Mouse (Mus musculus): ENCODE measurements around the gene Smarcd3. TPM values are rescaled to one million over a fixed set of nuclear protein-coding genes. Genes with fewer than 3 reads are reported as not detected.
"Not testable (repeated sequence)": the region's sequence is repeated elsewhere in the genome, so short reads cannot be mapped to it uniquely, and the experiment has no call there.

Gene Smarcd3
- total RNA-seq, 2 experiments from 2014 or later = 172 to 203 TPM

GRCm38 (mm10) chr5:24575948-24576347 lies 48.3 kb downstream of the Smarcd3 start:
- H3K27ac ChIP-seq = no peak overlapping the region
- DNase-seq = no peak
- H3K4me3 ChIP-seq = peak overlapping the region; percentile 93
- no peak for TF ChIP-seq CTCF (IDR thresholded peaks at IDR 0.05)
- intact Hi-C loops (cut with DNase I) = loop anchor here (2.0 kb wide), 2 partner anchors 21 to 35 kb away; partner anchors contain the start of gene Asb10

GRCm38 (mm10) chr5:24556709-24557108 lies 67.5 kb downstream of the Smarcd3 start, which contains the start of gene 4931409K22Rik:
Gene 4931409K22Rik, minus strand, starts transcription at chr5:24556809.
- no peak within 1 kb of the TSS for H3K4me3 ChIP-seq
- intact Hi-C loops (cut with DNase I) = no loop called here
- H3K27ac ChIP-seq = no peak within 1 kb of the TSS
- DNase-seq = no peak
- no peak for TF ChIP-seq CTCF (IDR thresholded peaks at IDR 0.05)

DNA sequence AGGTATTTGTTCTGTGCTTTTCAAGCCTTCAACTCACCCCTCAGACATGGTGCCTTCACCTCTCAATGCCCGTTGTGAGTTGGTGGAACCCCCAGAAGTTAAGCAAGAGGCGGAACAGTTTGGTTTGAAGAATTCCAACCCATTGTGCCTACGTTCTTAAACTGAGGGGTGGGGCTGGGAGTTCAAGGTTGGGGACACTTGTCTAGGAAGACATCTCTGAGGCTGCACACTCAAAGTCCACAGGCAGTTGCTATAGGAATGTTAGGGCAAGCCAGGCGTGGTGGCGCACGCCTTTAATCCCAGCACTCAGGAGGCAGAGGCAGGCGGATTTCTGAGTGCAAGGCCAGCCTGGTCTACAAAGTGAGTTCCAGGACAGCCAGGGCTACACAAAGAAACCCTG lies 68.9 kb downstream of the Smarcd3 start:
- DNase-seq; H3K4me3 ChIP-seq; intact Hi-C loops (cut with DNase I); H3K27ac ChIP-seq: not testable (repeated sequence)

DNA sequence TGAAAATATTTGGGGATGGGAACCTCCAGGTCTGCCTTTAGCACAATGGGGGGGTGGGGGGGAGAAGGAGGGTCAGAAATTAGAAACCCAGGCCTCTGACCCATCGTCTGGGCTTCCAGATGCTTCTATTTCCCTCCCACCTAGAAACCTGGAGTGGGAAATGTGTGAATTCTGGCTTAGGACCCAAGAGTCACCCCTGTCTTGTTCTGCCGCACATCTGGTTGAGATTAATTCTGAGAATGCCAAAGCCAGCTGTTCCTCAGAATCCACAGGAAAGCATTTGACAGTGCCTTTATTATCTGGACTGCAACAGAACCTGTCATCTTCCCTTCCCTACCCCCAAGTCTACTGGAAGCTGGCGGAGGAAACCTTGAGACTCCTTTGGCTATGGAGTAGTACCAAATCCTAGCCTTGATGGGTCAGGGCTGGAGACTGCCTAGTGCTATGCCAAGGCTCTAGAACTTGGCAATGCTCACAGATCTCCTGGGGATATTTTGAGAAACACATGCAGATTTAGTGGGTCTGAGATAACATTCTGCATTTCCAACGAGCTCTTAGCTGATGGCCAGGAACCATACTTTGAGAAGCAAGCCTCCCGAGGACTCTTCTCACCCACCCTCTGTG lies 70.5 kb downstream of the Smarcd3 start:
- intact Hi-C loops (cut with DNase I) = no loop called here
- no peak for DNase-seq
- Histone ChIP-seq H3K27ac (no peak overlapping the region), H3K4me3 (no peak overlapping the region)
- no peak for TF ChIP-seq CTCF (IDR thresholded peaks at IDR 0.05)

GRCm38 (mm10) chr5:24551317-24551688 lies 72.9 kb downstream of the Smarcd3 start:
- H3K4me3 ChIP-seq = 0 out of 2 replicates have a peak overlapping the region, but pooled peaks have one; percentile 20
- intact Hi-C loops (cut with DNase I) = no loop called here
- no peak for TF ChIP-seq CTCF (IDR thresholded peaks at IDR 0.05)

DNA sequence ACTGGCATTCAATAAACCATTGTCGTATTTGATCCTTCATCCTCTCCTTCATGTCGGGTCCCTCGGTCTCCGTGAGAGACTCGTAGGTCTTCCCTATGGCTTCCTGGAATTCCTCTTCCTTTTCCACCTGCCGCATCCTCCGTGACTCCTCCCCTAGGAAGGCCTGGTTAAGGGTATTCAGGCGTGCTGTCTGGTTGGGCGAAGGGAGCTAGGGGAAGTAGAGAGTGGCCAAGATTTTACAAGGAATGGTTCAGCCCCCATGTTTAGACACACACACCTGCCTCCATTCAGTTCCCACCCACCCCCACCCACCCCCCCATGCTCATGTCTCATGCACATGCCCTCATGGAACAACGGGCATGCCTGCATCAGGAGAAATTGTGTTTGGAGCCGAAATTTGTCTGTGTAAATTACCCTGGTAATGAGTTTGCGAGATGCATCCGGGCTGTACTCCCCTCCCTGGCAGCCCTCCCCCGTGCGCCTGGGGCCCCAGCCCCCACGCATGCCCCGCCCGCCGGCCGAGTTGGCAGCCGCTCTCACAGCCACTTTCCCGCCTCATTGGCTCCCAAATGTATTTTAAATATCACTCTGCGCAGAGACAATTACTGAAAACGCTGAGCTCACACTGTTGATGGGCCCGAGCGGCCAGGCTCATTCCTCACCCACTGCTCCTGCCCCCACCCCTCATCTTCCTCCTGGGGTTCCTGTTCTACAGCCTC lies 73.5 kb downstream of the Smarcd3 start:
- H3K4me3 ChIP-seq = peak overlapping the region; percentile 20; the same call in 1 of the 2 replicates
- H3K27ac ChIP-seq = no peak overlapping the region
- intact Hi-C loops (cut with DNase I) = no loop called here
- no peak for TF ChIP-seq CTCF (IDR thresholded peaks at IDR 0.05)
- DNase-seq = peak; percentile 46

More at GRCm38 (mm10) chr5:24551317-24551688, 72.9 kb downstream of the Smarcd3 start:
- no peak overlapping the region for H3K27ac ChIP-seq
- no peak for DNase-seq

- DNase-seq = peak; percentile 14
- no peak overlapping the region for H3K27ac ChIP-seq
- intact Hi-C loops (cut with DNase I) = no loop called here
- H3K4me3 ChIP-seq = no peak overlapping the region
- TF ChIP-seq CTCF (IDR thresholded peaks at IDR 0.05) = no peak
These were observed 81.6 kb downstream of the Smarcd3 start for GRCm38 (mm10) chr5:24542643-24543042.

DNA sequence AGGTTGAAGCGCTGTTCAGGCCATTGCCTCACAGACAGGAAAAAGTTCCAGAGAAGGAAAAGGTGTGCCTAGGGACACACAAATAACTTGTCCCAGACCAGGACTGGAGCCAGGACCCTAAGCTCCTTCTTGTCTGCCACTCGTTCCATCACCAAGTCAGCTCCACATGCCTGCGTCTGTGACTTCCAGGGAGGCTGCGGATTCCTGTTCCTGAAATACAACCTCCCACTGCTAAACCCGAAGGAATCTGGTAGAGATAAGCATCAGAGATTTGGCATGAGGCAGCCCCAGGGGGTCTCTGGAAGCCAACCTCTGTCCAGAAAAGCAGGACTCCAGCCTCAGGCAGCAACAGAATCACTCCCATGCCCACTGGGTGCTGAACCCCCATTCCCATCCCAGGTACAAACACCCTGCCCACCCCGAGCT lies 83.1 kb downstream of the Smarcd3 start:
- Histone ChIP-seq H3K27ac (peak overlapping the region; percentile 96), H3K4me3 (peak overlapping the region; percentile 78)
- intact Hi-C loops (cut with DNase I) = loop anchor here (2.0 kb wide), 1 partner anchor 36 kb away; the partner anchor contains the start of gene Abcf2
- TF ChIP-seq CTCF (IDR thresholded peaks at IDR 0.05) = no peak
- DNase-seq = peak; percentile 52

Small RNA genes lying within 50 kb of the gene (microRNA-seq; reads per million reads assigned to microRNA genes)
- gene Mir671 = 215 reads per million, percentile 56 among the genes with 10 or more reads in this experiment

Other genes with a start within 250 kb of the Smarcd3 start
- gene Atg9b, start 232.3 kb downstream of the Smarcd3 start, total RNA-seq (2021) = under 1 TPM in 1 of 2 experiments, not detected in 1; 0.06 TPM
- gene Abcb8, start 230.7 kb downstream of the Smarcd3 start, total RNA-seq (2021) = 10 to 100 TPM; 37.0 to 39.8 TPM
- under 1 TPM; 0.47 to 0.54 TPM for gene Asic3, start 211.0 kb downstream of the Smarcd3 start, total RNA-seq (2021)
- 10 to 100 TPM; 10.6 to 11.8 TPM for gene Cdk5, start 200.9 kb downstream of the Smarcd3 start, total RNA-seq (2021)
- 10 to 100 TPM; 14.4 to 16.7 TPM for gene Slc4a2, start 200.6 kb downstream of the Smarcd3 start, total RNA-seq (2021)
- gene Fastk, start 179.1 kb downstream of the Smarcd3 start, total RNA-seq (2021) = 100 to 1,000 TPM; 163 to 214 TPM
- 10 to 100 TPM; 18.1 to 22.2 TPM for gene Tmub1, start 176.6 kb downstream of the Smarcd3 start, total RNA-seq (2021)
- gene Agap3, start 172.2 kb downstream of the Smarcd3 start, total RNA-seq (2021) = 10 to 100 TPM; 67.8 to 71.0 TPM
- not detected for gene Gbx1, start 97.2 kb downstream of the Smarcd3 start, total RNA-seq (2021)
- 100 to 1,000 TPM; 101 to 107 TPM for gene Asb10, start 83.4 kb downstream of the Smarcd3 start, total RNA-seq (2021)
- gene 4931409K22Rik, start 67.6 kb downstream of the Smarcd3 start, total RNA-seq (2021) = not detected
- gene Abcf2, start 46.9 kb downstream of the Smarcd3 start, total RNA-seq (2021) = 100 to 1,000 TPM; 105 to 117 TPM
- 10 to 100 TPM in 1 of 2 experiments, 1 to 10 TPM in 1; 6.4 to 10.1 TPM for gene Chpf2, start 37.7 kb downstream of the Smarcd3 start, total RNA-seq (2021)
- gene Nub1, start 61.1 kb upstream of the Smarcd3 start, total RNA-seq (2021) = 10 to 100 TPM; 28.3 to 34.3 TPM
- gene Wdr86, start 106.3 kb upstream of the Smarcd3 start, total RNA-seq (2021) = not detected
- gene Crygn, start 133.6 kb upstream of the Smarcd3 start, total RNA-seq (2021) = not detected
- gene Rheb, start 218.2 kb upstream of the Smarcd3 start, total RNA-seq (2021) = 10 to 100 TPM; 64.1 to 71.9 TPM